Mouse (Mus musculus) limb, embryonic 14.5 days (tissue): ENCODE data around the gene Trpv4. TPM values are rescaled to one million over a fixed set of nuclear protein-coding genes. Genes with fewer than 3 reads are reported as not detected.

Source experiments
- ATAC-seq: fragments of 200-750 bp; cut with Nextera tagmentation; 2 replicates; pipeline ENCODE4 v1.8.0; 2017; ENCODE audit warnings: low read depth, moderate number of reproducible peaks, moderate TSS enrichment; ENCODE audit not compliant: low FRiP score
- DNase-seq: peaks from one replicate; pipeline ENCODE4 v3.0.0-alpha.2; 2015; ENCODE audit warnings: low spot score
- H3K27ac ChIP-seq: fragments of 300-500 bp; sonication (generic); replicated peaks from 2 replicates; pipeline ENCODE4 v1.5.1; 2014; ENCODE audit warnings: low read depth, mild to moderate bottlenecking, low read length, moderate library complexity, mixed read lengths
- H3K27me3 ChIP-seq: fragments of 300-500 bp; sonication (generic); 2 replicates; pipeline ENCODE4 v1.6.1; 2014; ENCODE audit warnings: low read length, mixed read lengths; ENCODE audit not compliant: control insufficient read depth, insufficient read depth
- H3K36me3 ChIP-seq: fragments of 300-500 bp; sonication (generic); 2 replicates; pipeline ENCODE4 v1.6.1; 2014; ENCODE audit warnings: mild to moderate bottlenecking, low read length, moderate library complexity, mixed read lengths; ENCODE audit not compliant: control insufficient read depth, insufficient read depth
- H3K4me1 ChIP-seq: fragments of 300-500 bp; sonication (generic); 2 replicates; pipeline ENCODE4 v1.6.1; 2014; ENCODE audit warnings: antibody characterized with exemption, low read length, mixed read lengths; ENCODE audit not compliant: control insufficient read depth, insufficient read depth
- H3K4me2 ChIP-seq: fragments of 300-500 bp; sonication (generic); replicated peaks from 2 replicates; pipeline ENCODE4 v1.6.1; 2014; ENCODE audit warnings: low read depth, mild to moderate bottlenecking, low read length, moderate library complexity; ENCODE audit not compliant: severe bottlenecking
- H3K4me3 ChIP-seq: fragments of 300-500 bp; sonication (generic); replicated peaks from 2 replicates; pipeline ENCODE4 v1.5.1; 2014; ENCODE audit warnings: low read length
- H3K9ac ChIP-seq: fragments of 300-500 bp; sonication (generic); 2 replicates; pipeline ENCODE4 v1.6.1; 2014; ENCODE audit warnings: mild to moderate bottlenecking, low read depth, low read length, moderate library complexity; ENCODE audit not compliant: severe bottlenecking
- H3K9me3 ChIP-seq: fragments of 300-500 bp; sonication (generic); 2 replicates; pipeline ENCODE4 v1.6.1; 2016; ENCODE audit warnings: low read length; ENCODE audit not compliant: control insufficient read depth
- POLR2A ChIP-seq: fragments of 200-500 bp; IDR thresholded peaks from 2 replicates; pipeline ENCODE4 v1.8.0; 2012; ENCODE audit warnings: inconsistent platforms, mild to moderate bottlenecking, moderate library complexity, borderline replicate concordance; ENCODE audit not compliant: insufficient read depth, insufficient read length; ENCODE audit errors: extremely low read depth
- WGBS: fragments of 180-500 bp; shearing (Covaris S2); extraction: QIAGEN DNeasy Blood & Tissue Kit; methylation state at CpG from one replicate; pipeline ENCODE4 v1.1.7; 2014; 5-methylcytosine and 5-hydroxymethylcytosine counted together
- polyA plus RNA-seq, 2 experiments: library from polyadenylated mRNA; depleted of rRNA in 1 of 2; stranded (reverse) in 1 of 2; unstranded in 1 of 2; fragments of >200 nt; fragmentation: Nextera tagmentation in 1 of 2; extraction: Ambion mirVana in 1 of 2; gene quantifications; 2 replicates each; pipeline versions ENCODE4 v1.2.1 to v1.2.3; 2012 to 2014

Trpv4 gene
- polyA plus RNA-seq, 2 experiments = 12.9 to 44.9 TPM

- H3K4me1 ChIP-seq = no peaks in the 10 kb centered on the region
- H3K4me2 ChIP-seq = no peak overlapping the region
- no peaks in the 10 kb centered on the region for H3K36me3 ChIP-seq
- H3K4me3 ChIP-seq = no peak overlapping the region
- 86% methylated on average over 19 of the region's 19 CpGs for WGBS
- ATAC-seq (no peak), DNase-seq (no peak)
- H3K27me3 ChIP-seq = no peaks in the 10 kb centered on the region
- no peak overlapping the region for H3K9ac ChIP-seq
- TF ChIP-seq POLR2A = no peak
- no peak overlapping the region for H3K27ac ChIP-seq
- H3K9me3 ChIP-seq = no peaks in the 10 kb centered on the region
Measured at GRCm38 (mm10) chr5:114698044-114698746, 40.0 kb upstream of the Trpv4 start.

- Histone ChIP-seq H3K4me1 (no peaks in the 10 kb centered on the region), H3K36me3 (no peaks in the 10 kb centered on the region), H3K9me3 (no peaks in the 10 kb centered on the region), H3K27ac (no peak overlapping the region), H3K27me3 (no peaks in the 10 kb centered on the region), H3K4me2 (no peak overlapping the region), H3K4me3 (no peak overlapping the region), H3K9ac (no peak overlapping the region)
- DNase-seq (no peak), ATAC-seq (no peak)
- no peak for TF ChIP-seq POLR2A
- 81% methylated on average over 17 of the region's 17 CpGs for WGBS
Measured at GRCm38 (mm10) chr5:114696939-114697338, 38.7 kb upstream of the Trpv4 start.

- Histone ChIP-seq H3K27me3 (no peaks in the 10 kb centered on the region), H3K9me3 (no peaks in the 10 kb centered on the region), H3K36me3 (no peaks in the 10 kb centered on the region), H3K4me1 (no peaks in the 10 kb centered on the region), H3K9ac (no peak overlapping the region), H3K4me3 (no peak overlapping the region), H3K4me2 (no peak overlapping the region), H3K27ac (no peak overlapping the region)
- DNase-seq = no peak
- WGBS = 72% methylated on average over 5 of the region's 5 CpGs
- no peak for ATAC-seq
- TF ChIP-seq POLR2A = no peak
Measured at GRCm38 (mm10) chr5:114695775-114696174, 37.6 kb upstream of the Trpv4 start.

GRCm38 (mm10) chr5:114690633-114691567 lies 32.7 kb upstream of the Trpv4 start, which contains the start of gene Gltp:
Gltp (minus strand) TSS chr5:114690984.
- WGBS = 8% methylated on average over 38 of the region's 75 CpGs

GRCm38 (mm10) chr5:114689700-114690366 lies 31.6 kb upstream of the Trpv4 start:
- Histone ChIP-seq H3K4me3 (peak overlapping the region; percentile 75), H3K36me3 (no peaks in the 10 kb centered on the region), H3K4me1 (peaks cover 5% of the 10 kb centered on the region; the same call in 1 of the 2 replicates), H3K9me3 (no peaks in the 10 kb centered on the region), H3K27ac (no peak overlapping the region), H3K27me3 (no peaks in the 10 kb centered on the region), H3K9ac (peak overlapping the region; percentile 80), H3K4me2 (peak overlapping the region; percentile 87)
- WGBS = 20% methylated on average over 16 of the region's 16 CpGs
- no peak for TF ChIP-seq POLR2A
- DNase-seq = no peak
- no peak for ATAC-seq

More at GRCm38 (mm10) chr5:114690633-114691567, 32.7 kb upstream of the Trpv4 start, which contains the start of gene Gltp:
- H3K4me3 ChIP-seq = peak within 1 kb of the TSS; percentile 75
- TF ChIP-seq POLR2A = 0 out of 2 replicates have a peak, but pooled peaks have one; percentile 38
- ATAC-seq (peak; percentile 97), DNase-seq (peak; percentile 95)
- H3K27ac ChIP-seq = no peak within 1 kb of the TSS
- no peaks in the 10 kb centered on the region for H3K27me3 ChIP-seq
- H3K4me1 ChIP-seq = peaks cover 5% of the 10 kb centered on the region; the same call in 1 of the 2 replicates
- H3K9me3 ChIP-seq = no peaks in the 10 kb centered on the region
- no peaks in the 10 kb centered on the region for H3K36me3 ChIP-seq
- peak within 1 kb of the TSS; percentile 87 for H3K4me2 ChIP-seq
- peak within 1 kb of the TSS; percentile 80 for H3K9ac ChIP-seq
